In the genomic region with DNA sequence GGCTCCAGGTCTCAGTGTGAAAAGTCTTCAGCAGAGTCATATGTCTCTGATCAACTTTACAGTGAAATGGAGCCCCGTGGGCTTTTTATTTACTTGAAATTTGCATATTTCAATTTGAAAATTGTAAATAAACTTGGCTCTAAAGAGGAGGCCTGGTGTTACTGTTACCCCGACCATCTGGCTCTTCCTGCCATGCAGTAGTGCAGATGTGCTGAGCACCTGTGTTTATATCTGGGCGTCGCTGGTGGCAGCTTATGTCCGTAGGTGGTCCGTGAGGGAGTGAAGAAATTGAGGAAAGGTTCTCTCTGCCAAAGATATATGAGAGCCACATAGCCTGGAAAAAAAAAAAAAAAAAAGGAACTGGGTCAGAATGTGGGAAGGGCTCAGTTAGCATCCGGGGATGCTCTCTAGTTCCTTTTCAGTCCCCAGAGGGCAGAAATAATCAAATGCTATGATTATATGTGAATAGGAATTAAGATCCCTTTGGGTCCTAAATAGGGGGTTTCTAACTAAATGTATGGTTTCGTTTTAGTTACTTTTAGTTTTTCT, we compare ENCODE assay signal across 16 mouse cellular contexts. TPM values are rescaled to one million over a fixed set of nuclear protein-coding genes. Genes with fewer than 3 reads are reported as not detected.
"Had no signal": no experiment of that assay in that cellular context is flagged by ENCODE, and none has a peak within 500 bp of the region (broad histone marks: within the 10 kb centered on the region; RNA-seq: fewer than 3 reads in every experiment).

No protein-coding gene starts in this region.

- H3K4me2 ChIP-seq: limb, embryonic 13.5 days; midbrain, embryonic 12.5 days had no signal

- H3K4me3 ChIP-seq: limb, embryonic 13.5 days; midbrain, embryonic 12.5 days had no signal

- ATAC-seq: intestine, embryonic 16.5 days had no signal

- H3K27me3 ChIP-seq: midbrain, embryonic 12.5 days had no signal

- H3K9me3 ChIP-seq: limb, embryonic 13.5 days; midbrain, embryonic 12.5 days had no signal

- H3K9ac ChIP-seq: limb, embryonic 13.5 days; liver, embryonic 14.5 days; midbrain, embryonic 12.5 days had no signal

- H3K36me3 ChIP-seq: limb, embryonic 13.5 days; midbrain, embryonic 12.5 days had no signal

- DNase-seq: kidney, adult 8-10 months; kidney, postnatal 25 days; left cerebral cortex, postnatal 4 days; lung, adult 18-20 months; right cerebral cortex, adult 18-20 months had no signal

- H3K27ac ChIP-seq: limb, embryonic 13.5 days; liver, embryonic 14.5 days; midbrain, embryonic 12.5 days; stomach, postnatal 0 days had no signal

RNA-seq across cellular contexts. Expression of a gene that starts 2.6 kb away (rescaled TPM):
- total RNA-seq: megakaryocyte-erythroid progenitor cell, adult 5-6 weeks; midbrain, postnatal 0 days had no signal
- polyA plus RNA-seq: kidney, embryonic 16.5 days; limb, embryonic 13.5 days; liver, adult 2 months; liver, embryonic 14.5 days; midbrain, postnatal 0 days; neural tube, embryonic 14.5 days; stomach, postnatal 0 days had no signal

RNA-seq across cellular contexts. Expression of a gene that starts 29.1 kb away (rescaled TPM):
- polyA plus RNA-seq: intestine, embryonic 16.5 days; kidney, embryonic 16.5 days; limb, embryonic 13.5 days; lung, embryonic 16.5 days; midbrain, postnatal 0 days; stomach, postnatal 0 days had no signal
